17 mouse cellular contexts compared by ENCODE assay signal in genomic region chr5:43783996-43784395, GRCm38 (mm10). TPM values are rescaled to one million over a fixed set of nuclear protein-coding genes. Genes with fewer than 3 reads are reported as not detected.
"Had no signal": no experiment of that assay in that cellular context is flagged by ENCODE, and none has a peak within 500 bp of the region (broad histone marks: within the 10 kb centered on the region; RNA-seq: fewer than 3 reads in every experiment).

No protein-coding gene starts in this region.

- ATAC-seq: lung, postnatal 0 days; midbrain, embryonic 16.5 days had no signal

- H3K4me3 ChIP-seq: lung, embryonic 15.5 days; megakaryocyte, embryonic 14.5 days; midbrain, embryonic 12.5 days; neural tube, embryonic 12.5 days had no signal

- H3K27me3 ChIP-seq: lung, embryonic 15.5 days; megakaryocyte, embryonic 14.5 days; midbrain, embryonic 12.5 days; neural tube, embryonic 12.5 days had no signal

- H3K36me3 ChIP-seq: lung, embryonic 15.5 days; midbrain, embryonic 12.5 days; neural tube, embryonic 12.5 days had no signal

- H3K9me3 ChIP-seq: lung, embryonic 15.5 days; megakaryocyte, embryonic 14.5 days; midbrain, embryonic 12.5 days; neural tube, embryonic 12.5 days had no signal

- H3K4me2 ChIP-seq: lung, embryonic 15.5 days; midbrain, embryonic 12.5 days; neural tube, embryonic 12.5 days had no signal

- H3K9ac ChIP-seq: lung, embryonic 15.5 days; midbrain, embryonic 12.5 days; neural tube, embryonic 12.5 days had no signal

- DNase-seq: lung, adult 2 months; lung, postnatal 14 days; lung, postnatal 36 days; midbrain, embryonic 14.5 days; right cerebral cortex, postnatal 14 days; spleen, adult 18-20 months; thymus, adult 18-20 months; thymus, postnatal 14 days; thymus, postnatal 36 days had no signal

- H3K27ac ChIP-seq: lung, embryonic 15.5 days; macrophage; midbrain, embryonic 12.5 days; neural tube, embryonic 12.5 days had no signal

RNA-seq across cellular contexts. Expression of gene Bst1, which starts 34.7 kb away (rescaled TPM):
- polyA plus RNA-seq: midbrain, embryonic 14.5 days; neural tube, embryonic 12.5 days; neural tube, embryonic 14.5 days had no signal
